Mouse (Mus musculus): Measurements from ENCODE around the gene Rgs19. TPM values are rescaled to one million over a fixed set of nuclear protein-coding genes. Genes with fewer than 3 reads are reported as not detected.

Rgs19 gene
- polyA plus RNA-seq, 1 experiment from 2014 or later, result 30.9 TPM

DNA sequence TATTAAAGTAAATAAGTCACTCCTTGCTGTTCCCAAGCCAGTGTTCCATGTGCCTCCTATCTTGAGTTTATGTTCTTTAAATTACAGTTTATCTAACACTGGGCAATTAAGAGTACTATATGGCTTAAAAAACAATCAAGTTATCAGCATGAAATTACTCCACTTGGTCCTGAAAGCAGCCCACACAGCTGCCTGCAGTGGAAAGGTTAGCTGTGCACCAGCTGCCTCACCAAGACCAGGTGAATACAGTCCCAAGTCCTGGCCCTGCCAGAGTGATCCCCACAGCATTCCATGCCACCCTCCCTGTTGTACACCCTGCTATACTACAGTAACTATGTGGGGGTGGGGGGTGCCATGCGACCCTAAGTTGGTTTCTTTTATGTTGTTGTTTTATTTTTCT, 40.3 kb downstream of the Rgs19 start:
- no peak overlapping the region for H3K27ac ChIP-seq
- H3K36me3 ChIP-seq, result peaks cover 77% of the 10 kb centered on the region
- no peaks in the 10 kb centered on the region for H3K9me3 ChIP-seq (replicated peaks)
- no peak overlapping the region for H3K9ac ChIP-seq
- no peak overlapping the region for H3K4me2 ChIP-seq
- no peaks in the 10 kb centered on the region for H3K27me3 ChIP-seq
- no peak for ATAC-seq (replicated peaks; ENCODE audit: insufficient number of reproducible peaks, insufficient read depth, low FRiP score, low read depth)
- no peak overlapping the region for H3K4me3 ChIP-seq
- 86% methylated on average over 1 of the region's 1 CpGs for WGBS
- peaks cover 5% of the 10 kb centered on the region for H3K4me1 ChIP-seq (replicated peaks)

DNA sequence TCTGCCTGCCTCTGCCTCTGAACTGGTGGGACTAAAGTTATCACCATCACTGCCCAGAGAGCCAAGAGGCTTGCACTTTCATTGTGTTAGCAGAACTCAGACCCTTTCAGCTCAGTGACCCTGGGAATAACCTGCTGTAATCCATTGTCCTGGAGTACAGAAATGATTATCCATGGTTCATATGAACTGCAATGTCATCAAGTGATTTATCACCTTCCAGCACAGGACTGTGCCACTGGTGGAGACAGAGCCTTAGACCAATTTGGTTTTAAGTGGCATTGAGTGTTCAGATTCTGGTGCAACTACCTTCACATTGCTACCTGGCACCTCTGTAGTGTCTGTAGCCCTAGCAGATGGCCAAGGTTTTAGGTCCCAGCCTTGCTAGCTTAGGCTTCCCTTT, 40.7 kb downstream of the Rgs19 start:
- Histone ChIP-seq H3K4me2 (no peak overlapping the region), H3K9ac (no peak overlapping the region), H3K4me3 (no peak overlapping the region), H3K36me3 (peaks cover 82% of the 10 kb centered on the region), H3K9me3 (replicated peaks) (no peaks in the 10 kb centered on the region), H3K27me3 (no peaks in the 10 kb centered on the region), H3K27ac (no peak overlapping the region), H3K4me1 (replicated peaks) (peaks cover 5% of the 10 kb centered on the region)
- ATAC-seq (replicated peaks; ENCODE audit: insufficient number of reproducible peaks, insufficient read depth, low FRiP score, low read depth), result no peak

DNA sequence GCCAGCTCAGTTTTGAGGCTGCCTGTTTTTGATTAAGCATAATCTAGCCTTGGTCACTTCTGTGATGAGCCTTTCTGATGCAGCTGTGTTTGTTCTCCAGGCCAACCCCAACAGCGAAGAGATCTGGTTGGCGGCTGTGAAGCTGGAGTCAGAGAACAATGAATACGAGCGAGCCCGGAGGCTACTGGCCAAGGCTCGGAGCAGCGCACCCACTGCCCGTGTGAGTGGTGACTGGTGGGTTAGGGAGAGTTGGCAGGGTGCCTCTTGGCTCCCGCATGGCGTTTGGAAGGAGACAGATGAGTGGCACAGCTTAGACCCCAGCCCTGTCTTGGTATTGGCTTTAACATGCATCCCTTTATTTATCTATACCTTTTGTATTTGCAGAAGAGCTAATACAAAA, 44.9 kb downstream of the Rgs19 start:
- H3K36me3 ChIP-seq, result peaks cover 86% of the 10 kb centered on the region

DNA sequence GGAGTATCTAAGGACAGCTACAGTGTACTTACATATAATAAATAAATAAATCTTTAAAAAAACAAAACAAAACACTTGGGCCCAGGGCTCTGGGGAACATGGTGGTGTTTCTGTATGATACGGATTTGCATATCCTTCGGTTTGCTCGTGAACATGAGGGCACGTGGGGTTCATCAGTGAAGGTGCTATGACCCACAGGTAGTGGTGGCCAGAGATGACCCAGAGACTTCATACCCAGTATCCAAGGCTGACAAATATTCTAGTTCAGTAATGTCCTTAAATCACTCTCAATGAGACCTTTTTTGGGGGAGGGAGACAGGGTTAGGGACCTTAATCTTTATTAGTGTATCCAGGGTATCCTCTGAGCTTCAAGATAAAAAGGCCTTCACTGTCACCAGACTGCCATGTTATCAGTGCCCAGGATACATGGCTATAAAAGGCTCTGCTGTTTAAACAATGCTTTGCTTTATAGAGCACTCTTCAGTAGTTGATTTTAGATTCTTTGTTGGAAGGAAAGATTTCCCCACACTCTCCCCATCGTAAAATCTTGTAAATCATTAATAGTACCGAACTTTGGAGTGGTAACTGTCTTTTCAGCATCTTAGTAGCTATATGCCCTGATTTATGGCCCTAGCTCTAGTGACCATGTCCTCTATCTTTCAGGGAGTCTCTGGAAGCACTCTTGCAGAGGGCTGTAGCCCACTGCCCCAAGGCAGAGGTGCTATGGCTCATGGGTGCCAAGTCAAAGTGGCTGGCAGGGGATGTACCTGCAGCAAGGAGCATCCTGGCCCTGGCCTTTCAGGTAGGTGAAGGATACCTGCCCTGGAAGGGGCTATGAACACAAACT, 46.9 kb downstream of the Rgs19 start:
- WGBS, result 85% methylated on average over 6 of the region's 6 CpGs

More for the DNA sequence above, 44.9 kb downstream of the Rgs19 start:
- 93% methylated on average over 10 of the region's 10 CpGs for whole genome bisulfite sequencing
- no peaks in the 10 kb centered on the region for H3K9me3 ChIP-seq (replicated peaks)
- H3K9ac ChIP-seq, result no peak overlapping the region
- peaks cover 5% of the 10 kb centered on the region for H3K4me1 ChIP-seq (replicated peaks)
- no peak overlapping the region for H3K27ac ChIP-seq
- H3K4me3 ChIP-seq, result no peak overlapping the region
- no peaks in the 10 kb centered on the region for H3K27me3 ChIP-seq
- no peak overlapping the region for H3K4me2 ChIP-seq
- ATAC-seq (replicated peaks; ENCODE audit: insufficient number of reproducible peaks, insufficient read depth, low FRiP score, low read depth), result no peak

DNA sequence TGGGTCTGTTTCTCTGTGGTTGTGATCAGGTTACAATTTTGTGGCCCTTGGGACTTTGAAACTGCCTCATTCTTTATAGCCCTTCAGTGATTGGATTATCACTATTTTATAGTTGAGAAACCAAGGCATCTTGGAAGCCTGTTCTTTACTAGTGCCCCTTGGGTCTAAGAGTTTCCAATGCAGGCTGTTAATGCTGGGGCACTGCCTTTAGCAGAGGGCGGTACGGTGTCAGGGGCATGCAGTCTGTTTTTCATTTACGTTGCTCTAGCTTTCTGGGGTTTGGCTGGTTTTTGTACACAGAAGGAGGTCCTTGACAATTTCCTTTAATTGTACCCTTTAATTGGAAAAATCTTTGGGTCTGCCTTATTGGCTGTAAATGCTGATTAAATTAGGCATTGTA, 48.1 kb downstream of the Rgs19 start:
- H3K36me3 ChIP-seq, result peaks cover 72% of the 10 kb centered on the region
- no peak for ATAC-seq (replicated peaks; ENCODE audit: insufficient number of reproducible peaks, insufficient read depth, low FRiP score, low read depth)
- H3K27ac ChIP-seq, result no peak overlapping the region
- H3K4me2 ChIP-seq, result no peak overlapping the region
- no peaks in the 10 kb centered on the region for H3K27me3 ChIP-seq
- no peaks in the 10 kb centered on the region for H3K9me3 ChIP-seq (replicated peaks)
- no peak overlapping the region for H3K9ac ChIP-seq
- 92% methylated on average over 3 of the region's 3 CpGs for WGBS
- no peak overlapping the region for H3K4me3 ChIP-seq
- no peaks in the 10 kb centered on the region for H3K4me1 ChIP-seq (replicated peaks)

More for the DNA sequence above, 46.9 kb downstream of the Rgs19 start:
- peaks cover 75% of the 10 kb centered on the region for H3K36me3 ChIP-seq
- H3K4me2 ChIP-seq, result no peak overlapping the region
- H3K27me3 ChIP-seq, result no peaks in the 10 kb centered on the region
- ATAC-seq (replicated peaks; ENCODE audit: insufficient number of reproducible peaks, insufficient read depth, low FRiP score, low read depth), result no peak
- H3K9ac ChIP-seq, result no peak overlapping the region
- H3K4me1 ChIP-seq (replicated peaks), result no peaks in the 10 kb centered on the region
- H3K4me3 ChIP-seq, result no peak overlapping the region
- no peaks in the 10 kb centered on the region for H3K9me3 ChIP-seq (replicated peaks)
- no peak overlapping the region for H3K27ac ChIP-seq

DNA sequence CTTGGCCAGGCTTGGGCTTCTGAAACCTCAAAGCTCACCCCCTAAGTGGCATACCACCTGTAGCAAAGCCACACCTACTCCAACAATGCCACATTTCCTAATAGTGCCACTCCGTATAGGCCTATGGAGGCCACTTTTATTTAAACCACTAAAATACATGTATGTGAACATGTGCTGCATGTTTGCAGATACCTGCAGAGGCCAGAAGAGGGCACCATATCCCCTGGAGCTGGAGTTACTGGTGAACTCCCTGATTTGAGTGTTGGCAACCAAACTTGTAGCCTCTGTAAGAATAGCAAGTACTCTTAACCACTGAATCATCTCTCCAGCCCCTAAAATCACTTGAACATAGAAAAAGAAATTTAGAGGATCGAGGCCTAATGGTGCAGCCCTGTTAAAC, 49.4 kb downstream of the Rgs19 start:
- H3K9ac ChIP-seq, result no peak overlapping the region
- no peaks in the 10 kb centered on the region for H3K27me3 ChIP-seq
- H3K4me2 ChIP-seq, result no peak overlapping the region
- no peak for ATAC-seq (replicated peaks; ENCODE audit: insufficient number of reproducible peaks, insufficient read depth, low FRiP score, low read depth)
- no peak overlapping the region for H3K4me3 ChIP-seq
- WGBS, result 93% methylated on average over 2 of the region's 2 CpGs
- H3K27ac ChIP-seq, result no peak overlapping the region
- H3K4me1 ChIP-seq (replicated peaks), result no peaks in the 10 kb centered on the region
- H3K36me3 ChIP-seq, result peaks cover 72% of the 10 kb centered on the region
- H3K9me3 ChIP-seq (replicated peaks), result no peaks in the 10 kb centered on the region

Other genes starting within 250 kb of the Rgs19 start
- 8.6 and 10.4 TPM in 2 replicates for gene Zbtb46, start 234.6 kb downstream of the Rgs19 start, polyA plus RNA-seq (2015; fragmentation: Nextera tagmentation; extraction: Ambion mirVana)
- 0.10 and 0.26 TPM in 2 replicates for gene Abhd16b, start 200.8 kb downstream of the Rgs19 start, polyA plus RNA-seq (2015; fragmentation: Nextera tagmentation; extraction: Ambion mirVana)
- gene Tpd52l2, start 196.8 kb downstream of the Rgs19 start, polyA plus RNA-seq (2015; fragmentation: Nextera tagmentation; extraction: Ambion mirVana), result 105 and 117 TPM in 2 replicates
- 70.3 and 83.3 TPM in 2 replicates for gene Dnajc5, start 173.5 kb downstream of the Rgs19 start, polyA plus RNA-seq (2015; fragmentation: Nextera tagmentation; extraction: Ambion mirVana)
- 61.8 and 71.6 TPM in 2 replicates for gene Uckl1, start 109.1 kb downstream of the Rgs19 start, polyA plus RNA-seq (2015; fragmentation: Nextera tagmentation; extraction: Ambion mirVana)
- gene Prpf6, start 102.1 kb downstream of the Rgs19 start, polyA plus RNA-seq (2015; fragmentation: Nextera tagmentation; extraction: Ambion mirVana), result 38.9 and 45.5 TPM in 2 replicates
- 23.1 and 35.8 TPM in 2 replicates for gene Zfp512b, start 101.2 kb downstream of the Rgs19 start, polyA plus RNA-seq (2015; fragmentation: Nextera tagmentation; extraction: Ambion mirVana)
- 9.6 and 14.9 TPM in 2 replicates for gene Samd10, start 94.8 kb downstream of the Rgs19 start, polyA plus RNA-seq (2015; fragmentation: Nextera tagmentation; extraction: Ambion mirVana)
- gene Gm29797, start 36.9 kb downstream of the Rgs19 start, polyA plus RNA-seq (2015; fragmentation: Nextera tagmentation; extraction: Ambion mirVana), result not detected in 2 replicates
- gene Sox18, start 22.3 kb downstream of the Rgs19 start, polyA plus RNA-seq (2015; fragmentation: Nextera tagmentation; extraction: Ambion mirVana), result 41.9 and 47.2 TPM in 2 replicates
- gene Tcea2, start 13.7 kb downstream of the Rgs19 start, polyA plus RNA-seq (2015; fragmentation: Nextera tagmentation; extraction: Ambion mirVana), result 13.5 and 19.2 TPM in 2 replicates
- gene Lkaaear1, start 4.5 kb upstream of the Rgs19 start, polyA plus RNA-seq (2015; fragmentation: Nextera tagmentation; extraction: Ambion mirVana), result not detected in 2 replicates
- gene Oprl1, start 21.0 kb upstream of the Rgs19 start, polyA plus RNA-seq (2015; fragmentation: Nextera tagmentation; extraction: Ambion mirVana), result 1.8 and 3.0 TPM in 2 replicates
- 0.06 and 0.38 TPM in 2 replicates for gene Myt1, start 69.4 kb upstream of the Rgs19 start, polyA plus RNA-seq (2015; fragmentation: Nextera tagmentation; extraction: Ambion mirVana)
- gene Pcmtd2, start 143.9 kb upstream of the Rgs19 start, polyA plus RNA-seq (2015; fragmentation: Nextera tagmentation; extraction: Ambion mirVana), result 27.0 and 29.3 TPM in 2 replicates
- 37.9 and 41.5 TPM in 2 replicates for gene Polr3k, start 170.4 kb upstream of the Rgs19 start, polyA plus RNA-seq (2015; fragmentation: Nextera tagmentation; extraction: Ambion mirVana)

Measured in heart, embryonic 15.5 days (tissue).